Mouse (Mus musculus): ENCODE results near the gene Ssu2.

DNA sequence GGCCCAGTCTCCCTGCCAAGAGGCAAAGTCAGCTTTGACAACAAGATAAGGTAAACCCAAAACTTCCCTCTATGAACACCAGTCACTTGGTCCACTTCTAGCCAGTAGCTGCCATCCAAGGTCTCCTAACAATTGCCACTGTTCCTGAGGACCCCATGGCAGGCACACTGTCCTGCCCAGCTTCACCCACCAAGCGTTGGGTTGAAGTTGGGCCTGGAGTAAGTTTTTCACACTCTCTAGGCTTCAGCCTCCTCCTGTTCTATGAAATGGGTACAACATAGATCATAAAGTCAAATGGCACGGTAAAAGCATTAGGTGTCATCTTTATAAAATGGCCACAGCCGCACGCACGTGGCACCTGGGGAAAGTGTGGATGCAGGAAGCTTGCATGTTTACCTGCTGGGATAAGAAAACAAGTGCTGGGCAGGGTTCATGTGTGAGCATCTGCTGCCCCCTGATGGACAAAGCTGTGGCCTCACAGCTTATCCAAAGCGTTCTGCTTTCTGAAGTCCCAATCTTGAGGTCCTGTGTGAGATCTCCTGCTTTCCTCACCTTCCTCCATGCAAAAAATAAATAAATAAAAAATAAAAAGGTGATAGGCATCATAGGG is 25.4 kb downstream of the Ssu2 start:
- TF ChIP-seq CTCF (IDR thresholded peaks at IDR 0.05; ENCODE audit: low read depth, low read length) (no peak), POLR2AphosphoS5 (IDR thresholded peaks at IDR 0.05; ENCODE audit: insufficient replicate concordance, low read depth, low read length) (no peak)

Measured in G1E (cell line).